Mouse (Mus musculus): ENCODE measurements at regions not wholly inside any gene's neighbourhood (a gene's known extent, or its start where the extent isn't known, plus 50 kb on each side); places are given as distances from the start of the nearest gene placed in this dataset.

DNA sequence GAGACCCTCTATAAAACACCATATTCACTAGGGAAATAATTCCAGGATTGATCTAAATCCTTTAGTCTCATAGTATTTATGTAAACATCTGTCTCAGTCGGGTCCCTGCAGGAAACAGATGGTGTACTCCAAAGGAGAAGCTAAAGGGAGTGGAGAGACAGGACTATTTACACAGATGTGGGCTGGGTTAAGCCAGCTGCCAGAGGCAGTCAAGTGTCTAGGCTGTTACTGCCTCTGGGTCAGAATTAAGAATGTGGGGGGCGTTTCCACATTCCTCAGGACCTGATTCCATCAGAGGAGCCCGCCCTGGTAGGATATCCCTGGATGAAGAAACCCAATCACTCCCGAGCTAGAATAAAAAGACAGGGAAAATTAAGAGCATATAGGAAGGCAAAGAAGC lies 380.2 kb upstream of the Auts2 start:
- Histone ChIP-seq H3K27ac (ENCODE audit: insufficient read depth, low read depth) (no peak overlapping the region), H3K27me3 (replicated peaks) (no peaks in the 10 kb centered on the region), H3K4me3 (replicated peaks in 1 of 3; ENCODE audit: low read depth in 2 of 3, low read length in 2 of 3, poor library complexity in 1 of 3) (no peak overlapping the region), H3K4me1 (ENCODE audit: control insufficient read depth in 1 of 2, insufficient read depth in 2 of 2) (no peaks in the 10 kb centered on the region), H3K4me2 (ENCODE audit: insufficient read depth, low read depth, poor library complexity, severe bottlenecking) (no peak overlapping the region), H3K9me3 (replicated peaks; ENCODE audit: low read length) (peaks cover 85% of the 10 kb centered on the region), H3K9ac (ENCODE audit: insufficient read depth, low read depth) (no peak overlapping the region), H3K36me3 (replicated peaks in 1 of 2; ENCODE audit: control insufficient read depth in 1 of 2, insufficient read depth in 1 of 2, low read length in 1 of 2) (no peaks in the 10 kb centered on the region), H3K79me2 (replicated peaks; ENCODE audit: control insufficient read depth, extremely low read depth, insufficient read depth, poor library complexity, severe bottlenecking) (no peaks in the 10 kb centered on the region)
- in situ Hi-C loops (cut with MboI; ENCODE audit: low pct_ligation_motif_present, low pct_unique_long_range_greater_than_20kb, low sequenced_read_pairs) (no loop called here), dilution Hi-C loops (cut with MboI; ENCODE audit: extremely low pct_ligation_motif_present, extremely low pct_unique_long_range_greater_than_20kb, low sequenced_read_pairs) (no loop called here)
- DNase-seq (ENCODE audit: extremely low read depth) = no peak
- TF ChIP-seq POLR2AphosphoS2 (IDR thresholded peaks at IDR 0.05; ENCODE audit: low read depth, low read length) (no peak), MYC (IDR thresholded peaks at IDR 0.05; ENCODE audit: low read depth, low read length) (no peak), E2F4 (IDR thresholded peaks at IDR 0.05; ENCODE audit: insufficient replicate concordance, low read depth, low read length) (no peak), IRF4 (IDR thresholded peaks at IDR 0.05; ENCODE audit: low read depth, low read length) (no peak), CHD1 (IDR thresholded peaks at IDR 0.05; ENCODE audit: low read depth, low read length) (no peak), CTCF (conservative IDR thresholded peaks at IDR 0.05 in 1 of 2, IDR thresholded peaks at IDR 0.05 in 1 of 2; ENCODE audit: low read depth in 2 of 2, low read length in 2 of 2) (no peak), USF1 (IDR thresholded peaks at IDR 0.05; ENCODE audit: low read depth, low read length) (no peak), TBP (conservative IDR thresholded peaks at IDR 0.05; ENCODE audit: low read depth, low read length) (no peak), ZC3H11A (IDR thresholded peaks at IDR 0.05; ENCODE audit: low read depth, low read length) (no peak), HCFC1 (IDR thresholded peaks at IDR 0.05; ENCODE audit: low read depth, low read length) (no peak), SIN3A (IDR thresholded peaks at IDR 0.05; ENCODE audit: low read length) (no peak), ZMIZ1 (IDR thresholded peaks at IDR 0.05; ENCODE audit: low read depth, low read length) (no peak), ZKSCAN1 (IDR thresholded peaks at IDR 0.05; ENCODE audit: borderline replicate concordance, low read depth, low read length) (no peak), MEF2A (IDR thresholded peaks at IDR 0.05; ENCODE audit: borderline replicate concordance, low read depth, low read length) (no peak), USF2 (conservative IDR thresholded peaks at IDR 0.05; ENCODE audit: low read depth, low read length) (no peak), ETS1 (conservative IDR thresholded peaks at IDR 0.05; ENCODE audit: low read depth, low read length) (no peak), NELFE (IDR thresholded peaks at IDR 0.05; ENCODE audit: low read depth, low read length) (no peak)

DNA sequence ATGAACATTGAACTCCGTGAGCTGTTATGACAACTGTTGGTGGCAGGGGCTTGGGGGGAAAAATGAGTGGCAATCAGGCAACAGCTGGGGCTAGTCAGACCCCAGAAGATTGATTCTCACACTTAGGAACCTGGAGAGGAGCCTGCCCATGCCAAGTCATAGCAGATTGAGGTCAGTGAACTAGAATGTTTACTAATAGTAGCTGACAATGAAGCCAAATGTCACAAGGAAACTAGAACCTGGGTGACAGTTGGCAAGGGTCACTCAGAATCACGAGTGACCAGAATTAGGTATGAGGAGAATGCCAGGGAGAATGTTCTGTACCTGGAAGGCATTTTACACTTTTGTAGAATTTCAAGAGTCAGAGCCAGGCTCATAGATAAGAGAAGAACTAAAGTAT lies 365.9 kb upstream of the Auts2 start:
- peaks cover 72% of the 10 kb centered on the region for H3K9me3 ChIP-seq (replicated peaks; ENCODE audit: low read length)
- H3K36me3 ChIP-seq (replicated peaks in 1 of 2; ENCODE audit: control insufficient read depth in 1 of 2, insufficient read depth in 1 of 2, low read length in 1 of 2) = no peaks in the 10 kb centered on the region
- no peaks in the 10 kb centered on the region for H3K4me1 ChIP-seq (ENCODE audit: control insufficient read depth in 1 of 2, insufficient read depth in 2 of 2)
- no peaks in the 10 kb centered on the region for H3K79me2 ChIP-seq (replicated peaks; ENCODE audit: control insufficient read depth, extremely low read depth, insufficient read depth, poor library complexity, severe bottlenecking)
- H3K4me3 ChIP-seq (replicated peaks in 1 of 3; ENCODE audit: low read depth in 2 of 3, low read length in 2 of 3, poor library complexity in 1 of 3) = no peak overlapping the region
- no peak overlapping the region for H3K4me2 ChIP-seq (ENCODE audit: insufficient read depth, low read depth, poor library complexity, severe bottlenecking)
- DNase-seq (ENCODE audit: extremely low read depth) = no peak
- dilution Hi-C loops (cut with MboI; ENCODE audit: extremely low pct_ligation_motif_present, extremely low pct_unique_long_range_greater_than_20kb, low sequenced_read_pairs) = no loop called here
- no peaks in the 10 kb centered on the region for H3K27me3 ChIP-seq (replicated peaks)
- no peak overlapping the region for H3K27ac ChIP-seq (ENCODE audit: insufficient read depth, low read depth)
- in situ Hi-C loops (cut with MboI; ENCODE audit: low pct_ligation_motif_present, low pct_unique_long_range_greater_than_20kb, low sequenced_read_pairs) = no loop called here
- TF ChIP-seq ZKSCAN1 (IDR thresholded peaks at IDR 0.05; ENCODE audit: borderline replicate concordance, low read depth, low read length) (no peak), JUND (conservative IDR thresholded peaks at IDR 0.05; ENCODE audit: low read depth, low read length) (no peak), MAX (IDR thresholded peaks at IDR 0.05; ENCODE audit: low read length) (no peak), IRF4 (IDR thresholded peaks at IDR 0.05; ENCODE audit: low read depth, low read length) (no peak), RAD21 (IDR thresholded peaks at IDR 0.05; ENCODE audit: low read depth, low read length) (no peak), E2F4 (IDR thresholded peaks at IDR 0.05; ENCODE audit: insufficient replicate concordance, low read depth, low read length) (no peak), CTCF (conservative IDR thresholded peaks at IDR 0.05 in 1 of 2, IDR thresholded peaks at IDR 0.05 in 1 of 2; ENCODE audit: low read depth in 2 of 2, low read length in 2 of 2) (no peak), USF2 (conservative IDR thresholded peaks at IDR 0.05; ENCODE audit: low read depth, low read length) (no peak), EP300 (IDR thresholded peaks at IDR 0.05; ENCODE audit: low read length) (no peak), POLR2A (IDR thresholded peaks at IDR 0.05; ENCODE audit: low read depth, low read length) (no peak), MYC (IDR thresholded peaks at IDR 0.05; ENCODE audit: low read depth, low read length) (no peak)
- H3K9ac ChIP-seq (ENCODE audit: insufficient read depth, low read depth) = no peak overlapping the region

All from CH12.LX (cell line).